Mouse (Mus musculus): Measurements from ENCODE around the gene Sh3kbp1. TPM values are rescaled to one million over a fixed set of nuclear protein-coding genes. Genes with fewer than 3 reads are reported as not detected.

Sh3kbp1 gene
- polyA plus RNA-seq, 1 experiment, result 139 TPM

DNA sequence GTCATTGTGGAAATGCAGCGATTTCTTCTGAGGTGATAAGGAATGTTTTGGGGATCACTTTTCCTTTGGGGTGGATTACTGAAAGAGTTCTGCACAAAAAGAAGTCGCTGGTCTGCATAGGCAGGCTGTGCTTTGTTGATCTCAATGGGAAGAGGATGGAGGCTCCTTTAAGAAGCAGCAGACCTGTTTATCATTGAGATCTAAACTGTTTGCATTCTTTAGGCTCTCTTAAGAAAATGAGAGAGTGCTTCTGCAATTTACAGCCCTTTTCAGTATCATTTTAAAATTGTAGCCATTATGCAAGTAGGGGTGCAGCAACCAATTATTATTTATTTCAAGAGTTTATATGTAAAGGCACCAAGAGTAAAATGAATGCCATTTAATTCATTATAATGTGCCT lies 2.1 kb downstream of the Sh3kbp1 start:
- Histone ChIP-seq H3K4me1 (ENCODE audit: control insufficient read depth, insufficient read depth, low read length) (peaks cover 7% of the 10 kb centered on the region), H3K4me3 (ENCODE audit: insufficient read depth, low read length) (no peak overlapping the region), H3K27ac (ENCODE audit: insufficient read depth, low read depth, low read length) (no peak overlapping the region)
- TF ChIP-seq CTCF (IDR thresholded peaks at IDR 0.05; ENCODE audit: low read depth, low read length) (no peak), POLR2A (IDR thresholded peaks at IDR 0.05; ENCODE audit: borderline replicate concordance, low read depth, low read length) (no peak)

DNA sequence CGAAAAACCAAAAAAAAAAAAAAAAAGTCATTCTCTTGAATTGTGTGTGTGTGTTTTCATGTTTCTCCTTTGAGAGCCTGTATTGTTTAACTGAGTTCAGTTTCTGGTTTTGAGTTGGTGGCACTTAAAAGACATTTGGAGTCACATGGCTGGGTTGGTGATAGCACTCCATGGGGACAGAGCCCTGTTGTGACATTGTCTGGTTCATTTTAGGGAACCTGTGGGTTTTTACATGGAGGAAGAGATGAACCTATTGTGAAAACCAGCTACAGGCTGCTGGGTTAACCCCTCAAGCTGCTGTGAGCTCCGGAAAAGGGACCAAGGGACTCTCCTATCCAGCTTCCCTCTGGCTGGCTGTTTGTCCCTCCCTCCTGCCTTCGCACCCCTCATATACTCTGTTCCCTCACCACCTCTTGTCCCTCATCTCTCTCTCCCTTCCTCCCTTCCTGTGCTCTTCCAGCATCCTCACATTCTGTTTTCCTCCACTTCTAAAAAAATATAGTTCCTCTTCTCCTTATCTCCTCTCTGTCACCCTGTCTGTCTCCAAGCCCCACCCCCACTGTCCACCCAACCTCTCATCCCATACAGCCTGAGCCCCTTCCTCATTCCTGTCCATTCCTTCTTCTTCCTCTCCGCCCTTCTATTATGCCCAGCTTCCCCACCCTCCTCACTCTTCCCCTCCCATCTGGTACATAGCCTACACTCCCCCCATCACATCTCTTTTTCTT lies 11.6 kb downstream of the Sh3kbp1 start:
- Histone ChIP-seq H3K4me3 (ENCODE audit: insufficient read depth, low read length) (no peak overlapping the region), H3K4me1 (ENCODE audit: control insufficient read depth, insufficient read depth, low read length) (peaks cover 19% of the 10 kb centered on the region), H3K27ac (ENCODE audit: insufficient read depth, low read depth, low read length) (peak overlapping the region; percentile 71)
- no peak for TF ChIP-seq POLR2A (IDR thresholded peaks at IDR 0.05; ENCODE audit: borderline replicate concordance, low read depth, low read length)
- no peak for TF ChIP-seq CTCF (IDR thresholded peaks at IDR 0.05; ENCODE audit: low read depth, low read length)

DNA sequence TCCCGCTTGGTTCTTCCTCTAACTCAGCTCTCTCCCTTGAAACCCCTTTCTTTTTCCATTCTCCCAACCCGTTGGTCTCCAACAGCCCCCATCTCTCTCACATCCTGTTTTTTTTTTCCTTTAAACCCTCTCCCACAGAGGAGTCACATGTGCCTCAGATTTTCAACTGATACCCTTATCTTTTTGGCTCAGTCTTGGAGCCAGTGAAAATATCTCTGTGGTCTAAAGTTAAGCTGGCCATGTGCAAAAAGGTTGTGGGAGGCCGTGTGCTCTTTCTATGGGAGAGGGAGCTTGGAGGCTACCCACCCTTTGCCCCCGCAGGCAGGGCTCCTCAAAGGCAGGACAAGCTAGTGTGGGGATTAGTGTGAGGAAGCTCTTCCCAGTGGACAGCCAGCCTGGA lies 12.9 kb downstream of the Sh3kbp1 start:
- H3K27ac ChIP-seq (ENCODE audit: insufficient read depth, low read depth, low read length), result peak overlapping the region; percentile 19; the same call in 1 of the 2 replicates
- TF ChIP-seq POLR2A (IDR thresholded peaks at IDR 0.05; ENCODE audit: borderline replicate concordance, low read depth, low read length) (no peak), CTCF (IDR thresholded peaks at IDR 0.05; ENCODE audit: low read depth, low read length) (no peak)
- peaks cover 26% of the 10 kb centered on the region for H3K4me1 ChIP-seq (ENCODE audit: control insufficient read depth, insufficient read depth, low read length)

DNA sequence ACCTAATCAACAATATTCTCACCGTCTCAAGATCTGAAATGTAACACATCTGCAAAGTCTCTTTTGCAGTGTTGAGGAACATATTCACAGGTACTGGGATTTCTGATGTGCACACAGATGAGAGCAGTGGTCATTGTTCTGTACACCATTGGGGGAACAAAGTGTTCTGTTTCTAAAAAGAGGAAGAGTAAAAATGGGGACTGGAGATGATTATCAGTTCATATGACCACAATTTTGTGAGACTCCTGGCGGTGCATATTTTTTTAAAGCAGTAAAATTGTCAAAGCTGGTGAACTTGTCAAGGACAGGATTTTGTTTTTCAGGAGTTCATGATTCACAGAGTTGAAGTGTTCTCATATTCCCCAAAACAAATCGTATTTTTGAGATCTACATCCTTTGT lies 18.2 kb downstream of the Sh3kbp1 start:
- Histone ChIP-seq H3K27ac (ENCODE audit: insufficient read depth, low read depth, low read length) (peak overlapping the region; percentile 40), H3K4me1 (ENCODE audit: control insufficient read depth, insufficient read depth, low read length) (peaks cover 45% of the 10 kb centered on the region), H3K4me3 (ENCODE audit: insufficient read depth, low read length) (no peak overlapping the region)
- TF ChIP-seq CTCF (IDR thresholded peaks at IDR 0.05; ENCODE audit: low read depth, low read length), result no peak
- TF ChIP-seq POLR2A (IDR thresholded peaks at IDR 0.05; ENCODE audit: borderline replicate concordance, low read depth, low read length), result no peak

More for the DNA sequence above, 12.9 kb downstream of the Sh3kbp1 start:
- H3K4me3 ChIP-seq (ENCODE audit: insufficient read depth, low read length), result no peak overlapping the region

DNA sequence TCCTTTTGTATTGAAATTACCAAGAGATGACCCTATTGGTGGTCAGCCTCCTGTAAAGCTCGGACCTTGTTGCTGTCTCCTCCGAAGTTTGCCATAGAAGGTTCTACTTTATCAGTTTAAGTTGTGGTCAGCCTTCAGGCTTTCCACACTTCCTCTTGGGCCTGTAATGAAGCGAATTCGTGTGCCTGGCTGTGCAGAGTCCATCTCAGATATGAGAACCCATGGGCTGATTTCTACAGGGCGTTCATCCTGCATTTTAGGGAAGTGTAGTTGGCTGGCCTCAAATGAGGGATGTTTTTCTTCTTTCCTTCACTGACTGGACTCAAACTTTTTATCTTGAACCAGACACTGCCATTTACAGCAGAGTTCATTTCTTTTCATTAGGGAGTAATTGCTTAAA lies 20.5 kb downstream of the Sh3kbp1 start:
- TF ChIP-seq POLR2A (IDR thresholded peaks at IDR 0.05; ENCODE audit: borderline replicate concordance, low read depth, low read length), result no peak
- TF ChIP-seq CTCF (IDR thresholded peaks at IDR 0.05; ENCODE audit: low read depth, low read length), result no peak
- no peak overlapping the region for H3K4me3 ChIP-seq (ENCODE audit: insufficient read depth, low read length)
- 0 out of 2 replicates have a peak overlapping the region, but pooled peaks have one; percentile 12 for H3K27ac ChIP-seq (ENCODE audit: insufficient read depth, low read depth, low read length)
- H3K4me1 ChIP-seq (ENCODE audit: control insufficient read depth, insufficient read depth, low read length), result peaks cover 51% of the 10 kb centered on the region

DNA sequence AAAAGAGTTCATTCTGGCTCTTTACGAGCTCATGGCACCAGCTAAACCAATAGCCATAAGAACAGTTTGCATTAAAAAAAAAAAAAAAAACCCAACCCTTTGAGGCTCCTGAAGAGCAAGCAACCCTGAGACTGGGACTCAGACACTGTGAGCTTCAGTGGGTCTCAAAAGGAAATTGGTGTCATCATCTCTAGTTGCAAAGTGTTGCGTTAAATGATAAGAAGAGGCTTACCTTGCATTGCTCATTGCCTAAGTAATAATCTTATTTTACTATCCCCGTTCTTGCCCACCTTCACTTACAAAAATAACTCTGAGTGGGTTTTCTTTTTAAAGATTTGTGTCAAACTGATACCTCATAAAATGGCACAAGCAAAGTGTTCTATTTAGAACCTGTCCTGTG lies 21.5 kb downstream of the Sh3kbp1 start:
- peak overlapping the region; percentile 64 for H3K27ac ChIP-seq (ENCODE audit: insufficient read depth, low read depth, low read length)
- no peak overlapping the region for H3K4me3 ChIP-seq (ENCODE audit: insufficient read depth, low read length)
- TF ChIP-seq CTCF (IDR thresholded peaks at IDR 0.05; ENCODE audit: low read depth, low read length) (no peak), POLR2A (IDR thresholded peaks at IDR 0.05; ENCODE audit: borderline replicate concordance, low read depth, low read length) (no peak)
- H3K4me1 ChIP-seq (ENCODE audit: control insufficient read depth, insufficient read depth, low read length), result peaks cover 49% of the 10 kb centered on the region

DNA sequence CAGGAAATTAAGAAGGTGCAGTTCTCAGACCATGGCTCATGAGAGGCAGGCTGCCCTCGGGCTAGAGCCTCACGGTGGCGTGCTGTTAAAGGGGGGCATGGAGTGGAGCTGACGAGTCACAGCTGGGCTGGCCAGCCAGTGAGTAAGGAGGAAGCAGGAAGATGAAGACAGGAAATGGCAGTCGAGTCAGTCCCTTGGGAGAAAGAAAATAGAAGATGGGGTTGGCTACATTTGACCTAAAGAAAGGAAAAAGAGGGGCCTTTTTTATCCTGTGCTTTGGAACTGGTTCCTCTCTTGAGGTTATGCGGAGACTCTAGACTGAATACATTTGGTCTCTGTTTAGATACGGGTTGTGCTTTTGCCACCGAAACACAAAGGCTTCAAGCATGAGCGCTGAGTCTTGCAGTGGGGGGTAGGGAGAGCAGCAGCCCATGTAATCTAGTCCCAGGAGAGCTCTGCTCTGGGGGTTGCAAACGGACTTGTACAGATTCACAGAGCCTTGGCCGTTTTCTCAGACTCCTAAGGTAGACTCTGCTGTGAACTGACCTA lies 23.1 kb downstream of the Sh3kbp1 start:
- H3K4me3 ChIP-seq (ENCODE audit: insufficient read depth, low read length), result no peak overlapping the region
- TF ChIP-seq POLR2A (IDR thresholded peaks at IDR 0.05; ENCODE audit: borderline replicate concordance, low read depth, low read length) (no peak), CTCF (IDR thresholded peaks at IDR 0.05; ENCODE audit: low read depth, low read length) (no peak)
- H3K4me1 ChIP-seq (ENCODE audit: control insufficient read depth, insufficient read depth, low read length), result peaks cover 40% of the 10 kb centered on the region
- peak overlapping the region; percentile 74 for H3K27ac ChIP-seq (ENCODE audit: insufficient read depth, low read depth, low read length)

DNA sequence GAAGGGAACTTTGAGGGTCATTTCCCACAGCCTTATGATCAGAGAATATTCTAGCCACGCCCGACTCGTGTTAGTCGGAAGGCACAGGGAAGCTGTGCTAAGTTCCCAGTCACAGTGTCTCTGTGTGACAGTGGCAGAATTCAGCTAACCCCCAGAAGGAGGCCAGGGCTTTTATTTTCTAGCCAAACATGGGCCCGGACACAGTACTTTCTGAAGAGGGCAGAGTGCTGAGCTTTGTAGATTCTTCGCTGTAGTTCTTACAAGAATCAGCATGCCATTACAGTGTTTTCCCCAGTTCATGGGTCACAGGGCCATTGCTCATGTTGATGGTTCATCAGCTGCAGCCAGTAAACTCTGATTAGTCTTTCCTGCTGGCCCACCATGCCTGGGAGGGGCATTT lies 23.7 kb downstream of the Sh3kbp1 start:
- no peak overlapping the region for H3K4me3 ChIP-seq (ENCODE audit: insufficient read depth, low read length)
- TF ChIP-seq POLR2A (IDR thresholded peaks at IDR 0.05; ENCODE audit: borderline replicate concordance, low read depth, low read length), result no peak
- no peak for TF ChIP-seq CTCF (IDR thresholded peaks at IDR 0.05; ENCODE audit: low read depth, low read length)
- peak overlapping the region; percentile 74 for H3K27ac ChIP-seq (ENCODE audit: insufficient read depth, low read depth, low read length)
- H3K4me1 ChIP-seq (ENCODE audit: control insufficient read depth, insufficient read depth, low read length), result peaks cover 40% of the 10 kb centered on the region

DNA sequence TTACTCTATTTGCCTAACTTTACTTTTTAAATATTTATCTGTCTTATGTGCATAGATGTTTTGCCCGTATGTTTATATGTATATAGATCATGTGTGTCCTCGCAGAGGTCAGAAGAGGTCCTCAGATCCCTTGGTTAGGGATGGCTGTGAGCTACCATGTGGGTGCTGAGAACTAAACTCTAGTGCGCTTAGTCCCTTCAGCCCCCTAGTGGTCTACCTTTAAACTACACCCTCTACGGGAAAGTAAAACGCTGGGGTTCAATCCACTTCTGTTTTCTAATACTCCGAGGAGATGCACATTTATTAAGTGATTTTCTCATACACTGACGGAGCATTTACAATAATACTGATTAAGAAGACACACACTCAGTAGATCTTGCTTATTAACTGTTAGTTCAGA lies 44.3 kb downstream of the Sh3kbp1 start:
- Histone ChIP-seq H3K27ac (ENCODE audit: insufficient read depth, low read depth, low read length) (no peak overlapping the region), H3K4me1 (ENCODE audit: control insufficient read depth, insufficient read depth, low read length) (peaks cover 8% of the 10 kb centered on the region), H3K4me3 (ENCODE audit: insufficient read depth, low read length) (no peak overlapping the region)
- TF ChIP-seq CTCF (IDR thresholded peaks at IDR 0.05; ENCODE audit: low read depth, low read length) (no peak), POLR2A (IDR thresholded peaks at IDR 0.05; ENCODE audit: borderline replicate concordance, low read depth, low read length) (no peak)

DNA sequence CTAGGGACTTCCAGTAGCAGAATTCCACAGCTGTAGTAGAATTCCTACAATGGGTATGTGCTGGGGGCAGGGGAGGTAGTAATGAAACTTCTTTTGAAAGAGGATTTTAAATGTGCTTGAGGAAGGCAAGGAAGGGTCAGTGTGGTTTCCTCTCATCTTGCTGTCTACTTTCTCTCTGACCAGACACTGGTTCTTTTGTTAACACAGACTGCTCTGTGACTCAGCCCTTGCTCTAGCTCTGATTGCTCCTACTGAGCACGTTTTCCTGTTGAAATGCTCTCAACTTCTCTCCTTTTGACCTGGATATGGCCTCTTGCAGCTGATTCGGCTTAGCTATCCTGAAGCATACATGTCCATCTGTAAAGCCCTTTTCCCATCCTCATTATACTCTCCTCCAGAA lies 45.4 kb downstream of the Sh3kbp1 start:
- peaks cover 15% of the 10 kb centered on the region for H3K4me1 ChIP-seq (ENCODE audit: control insufficient read depth, insufficient read depth, low read length)
- TF ChIP-seq CTCF (IDR thresholded peaks at IDR 0.05; ENCODE audit: low read depth, low read length) (no peak), POLR2A (IDR thresholded peaks at IDR 0.05; ENCODE audit: borderline replicate concordance, low read depth, low read length) (no peak)
- no peak overlapping the region for H3K4me3 ChIP-seq (ENCODE audit: insufficient read depth, low read length)
- no peak overlapping the region for H3K27ac ChIP-seq (ENCODE audit: insufficient read depth, low read depth, low read length)
